Mouse (Mus musculus) lung, adult 2 months (tissue): ENCODE results near the gene Faah.

ENCODE experiments used
- CTCF ChIP-seq: fragments of 200-500 bp; IDR thresholded peaks from 2 replicates; pipeline ENCODE4 v1.5.1; 2011; ENCODE audit warnings: mild to moderate bottlenecking, low read length, control low read depth; ENCODE audit not compliant: insufficient read depth
- POLR2A ChIP-seq: fragments of 200-500 bp; IDR thresholded peaks from 2 replicates; pipeline ENCODE4 v1.6.1; 2011; ENCODE audit warnings: low read depth, mild to moderate bottlenecking, control low read depth, low read length, borderline replicate concordance; ENCODE audit errors: extremely low read depth

DNA sequence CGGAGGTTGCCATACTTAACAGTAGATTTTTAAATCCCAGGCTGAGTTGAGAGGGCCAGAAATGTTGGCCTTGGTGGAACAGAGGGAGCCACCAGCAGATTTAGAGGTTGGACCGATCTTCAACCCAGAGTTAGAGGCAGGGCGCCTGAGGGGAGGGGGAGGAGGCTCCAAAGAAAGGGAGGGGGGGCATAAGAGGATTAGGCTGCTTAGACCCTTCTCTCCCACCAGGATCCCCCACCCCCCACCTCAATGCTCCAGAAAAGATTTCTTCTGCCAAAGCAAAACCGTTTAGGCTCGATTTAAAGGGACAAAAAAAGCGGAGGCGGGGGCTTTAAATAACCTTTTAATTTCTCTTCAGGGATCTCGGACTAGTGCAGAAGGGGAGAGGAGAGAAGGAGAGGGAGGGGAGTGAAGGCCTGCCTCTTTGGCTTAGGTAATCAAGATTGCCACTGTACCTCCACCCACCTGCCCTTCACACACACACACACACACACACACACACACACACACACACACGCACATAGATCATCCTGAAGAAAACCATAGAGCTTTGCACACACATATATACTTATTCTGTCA lies 76.4 kb downstream of the Faah start:
- TF ChIP-seq CTCF (no peak), POLR2A (no peak)
